In the genomic region with DNA sequence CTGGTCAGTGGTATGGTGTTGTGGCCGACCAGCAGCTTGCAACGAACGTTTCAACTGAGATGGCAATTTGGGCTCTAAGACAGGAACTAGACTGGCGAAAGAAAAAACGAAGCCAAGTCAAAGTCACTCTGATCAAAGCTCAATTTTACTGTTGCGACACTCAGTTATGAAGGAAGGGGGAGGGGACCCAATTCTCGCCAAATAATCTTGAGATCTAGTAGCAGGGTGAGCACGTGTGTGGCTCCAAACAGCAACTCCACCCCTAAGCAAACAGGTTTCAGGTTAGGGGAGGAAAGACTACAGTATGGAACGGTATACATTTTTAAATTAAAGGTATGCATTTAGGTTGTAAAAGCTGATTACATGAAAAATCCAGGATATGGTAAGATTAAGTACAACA, we compare ENCODE assay signal across 22 mouse cellular contexts. TPM values are rescaled to one million over a fixed set of nuclear protein-coding genes. Genes with fewer than 3 reads are reported as not detected.
DNase-seq lines count a peak whose midpoint lies in the region; ATAC-seq and TF ChIP-seq lines count a peak whose summit lies in the region.
"Had no signal": no experiment of that assay in that cellular context is flagged by ENCODE, and none has a peak within 500 bp of the region (broad histone marks: within the 10 kb centered on the region; RNA-seq: fewer than 3 reads in every experiment).

No protein-coding gene starts in this region.

- no peak overlapping the region for H3K4me3 ChIP-seq in kidney, embryonic 15.5 days (replicated peaks)
- no peak overlapping the region for H3K4me3 ChIP-seq in liver, embryonic 11.5 days (ENCODE audit: low read depth, low read length)
- H3K4me3 ChIP-seq in lung, adult 2 months (replicated peaks; ENCODE audit: extremely low read depth, low read depth, low read length), result no peak overlapping the region
- H3K4me3 ChIP-seq: heart, embryonic 13.5 days; hindbrain, embryonic 15.5 days; left cerebral cortex, adult 2 months; myocyte; neural tube, embryonic 15.5 days had no signal

- no peaks in the 10 kb centered on the region for H3K36me3 ChIP-seq in kidney, embryonic 15.5 days
- no peaks in the 10 kb centered on the region for H3K36me3 ChIP-seq in liver, embryonic 11.5 days (ENCODE audit: control insufficient read depth, insufficient read depth, low read length)
- H3K36me3 ChIP-seq: heart, embryonic 13.5 days; hindbrain, embryonic 15.5 days; neural tube, embryonic 15.5 days had no signal

- peak; percentile 4 for DNase-seq in kidney, adult 9 months
- no peak for DNase-seq in liver, embryonic 11.5 days (ENCODE audit: low spot score)
- DNase-seq in lung, adult 2 months, result peak; percentile 11
- DNase-seq in embryo, embryonic 10.5 days (ENCODE audit: low spot score), result no peak
- no peak for DNase-seq in heart, adult 11 months
- no peak for DNase-seq in frontal cortex, postnatal 10 days (ENCODE audit: low spot score in 2 of 2)
- DNase-seq: cerebellum, adult 9-10 months; heart, postnatal 36 days; midbrain, embryonic 14.5 days; thymus, postnatal 25 days had no signal

- TF ChIP-seq POLR2A in lung, adult 2 months (IDR thresholded peaks at IDR 0.05; ENCODE audit: borderline replicate concordance, extremely low read depth, low read depth, low read length), result no peak

- ATAC-seq in kidney, embryonic 15.5 days (replicated peaks; ENCODE audit: low FRiP score), result no peak
- no peak for ATAC-seq in liver, embryonic 11.5 days (replicated peaks; ENCODE audit: low FRiP score)
- ATAC-seq in megakaryocyte progenitor cell, adult 5-6 weeks (replicated peaks; ENCODE audit: poor library complexity), result peak; percentile 21; the same call in 1 of the 2 replicates

- TF ChIP-seq CTCF in lung, adult 2 months (IDR thresholded peaks at IDR 0.05; ENCODE audit: insufficient read depth, low read length), result no peak

- no peak overlapping the region for H3K4me2 ChIP-seq in kidney, embryonic 15.5 days
- H3K4me2 ChIP-seq in liver, embryonic 11.5 days, result peak overlapping the region; percentile 40; the same call in 1 of the 2 replicates
- H3K4me2 ChIP-seq: heart, embryonic 13.5 days; hindbrain, embryonic 15.5 days; neural tube, embryonic 15.5 days had no signal

- no peak overlapping the region for H3K27ac ChIP-seq in kidney, embryonic 15.5 days
- no peak overlapping the region for H3K27ac ChIP-seq in liver, embryonic 11.5 days (ENCODE audit: low read depth, low read length)
- H3K27ac ChIP-seq: heart, embryonic 13.5 days; hindbrain, embryonic 15.5 days; left cerebral cortex, adult 2 months; neural tube, embryonic 15.5 days had no signal

- WGBS in kidney, embryonic 15.5 days, result 64% methylated on average over 9 of the region's 9 CpGs
- WGBS in liver, embryonic 11.5 days, result 57% methylated on average over 9 of the region's 9 CpGs
- 38% methylated on average over 9 of the region's 9 CpGs for WGBS in lung, adult 2 months

- H3K9me3 ChIP-seq in kidney, embryonic 15.5 days (replicated peaks), result no peaks in the 10 kb centered on the region
- H3K9me3 ChIP-seq in liver, embryonic 11.5 days (ENCODE audit: control insufficient read depth, low read length), result no peaks in the 10 kb centered on the region
- H3K9me3 ChIP-seq: heart, embryonic 13.5 days; hindbrain, embryonic 15.5 days; neural tube, embryonic 15.5 days had no signal

- H3K9ac ChIP-seq in kidney, embryonic 15.5 days, result no peak overlapping the region
- no peak overlapping the region for H3K9ac ChIP-seq in liver, embryonic 11.5 days (ENCODE audit: low read depth, low read length)
- H3K9ac ChIP-seq: heart, embryonic 13.5 days; hindbrain, embryonic 15.5 days; neural tube, embryonic 15.5 days had no signal

- H3K4me1 ChIP-seq in kidney, embryonic 15.5 days, result no peaks in the 10 kb centered on the region
- peaks cover 6% of the 10 kb centered on the region for H3K4me1 ChIP-seq in liver, embryonic 11.5 days (replicated peaks; ENCODE audit: control insufficient read depth, insufficient read depth, low read length)
- H3K4me1 ChIP-seq in lung, adult 2 months (ENCODE audit: control insufficient read depth, insufficient read depth, low read length), result no peaks in the 10 kb centered on the region
- H3K4me1 ChIP-seq: heart, embryonic 13.5 days; hindbrain, embryonic 15.5 days; neural tube, embryonic 15.5 days had no signal

- no peaks in the 10 kb centered on the region for H3K27me3 ChIP-seq in kidney, embryonic 15.5 days
- no peaks in the 10 kb centered on the region for H3K27me3 ChIP-seq in liver, embryonic 11.5 days (replicated peaks; ENCODE audit: control insufficient read depth, insufficient read depth, low read length)
- H3K27me3 ChIP-seq: heart, embryonic 13.5 days; hindbrain, embryonic 15.5 days; neural tube, embryonic 15.5 days had no signal

RNA-seq across cellular contexts. Expression of a gene that starts 10.6 kb away (rescaled TPM):
- polyA plus RNA-seq in kidney, embryonic 15.5 days (2015; fragmentation: Nextera tagmentation; extraction: Ambion mirVana), result 1.9 and 3.8 TPM in 2 replicates
- 164 and 181 TPM in 2 replicates for polyA plus RNA-seq in liver, embryonic 11.5 days (2014; fragmentation: Nextera tagmentation; extraction: Ambion mirVana)
- not detected in 2 replicates for polyA plus RNA-seq in lung, adult 2 months (2012; rRNA removed)
- 16.4 and 24.2 TPM in 2 replicates for total RNA-seq in megakaryocyte progenitor cell, adult 5-6 weeks (2015)
- total RNA-seq in megakaryocyte progenitor cell, adult 5-6 weeks (2017), result 5.7 and 7.8 TPM in 2 replicates
- total RNA-seq: left cerebral cortex, adult 2 months had no signal
- polyA plus RNA-seq: cortical plate, adult 2 months; myocyte had no signal

RNA-seq across cellular contexts. Expression of a gene that starts 14.7 kb away (rescaled TPM):
- polyA plus RNA-seq in kidney, embryonic 15.5 days (2015; fragmentation: Nextera tagmentation; extraction: Ambion mirVana), result not detected in 2 replicates
- polyA plus RNA-seq in liver, embryonic 11.5 days (2014; fragmentation: Nextera tagmentation; extraction: Ambion mirVana), result 0.44 TPM in 2 replicates
- not detected in 2 replicates for polyA plus RNA-seq in lung, adult 2 months (2012; rRNA removed)
- total RNA-seq in megakaryocyte progenitor cell, adult 5-6 weeks (2015), result 0.54 TPM in 1 of 2 replicates, not detected in the other
- 0.29 and 0.78 TPM in 2 replicates for total RNA-seq in megakaryocyte progenitor cell, adult 5-6 weeks (2017)
- total RNA-seq: adrenal gland, postnatal 4 days; heart, postnatal 36 days; left cerebral cortex, adult 2 months had no signal
- polyA plus RNA-seq: cortical plate, adult 2 months; forebrain, embryonic 11.5 days; heart, embryonic 13.5 days; kidney, embryonic 14.5 days; limb, embryonic 11.5 days; midbrain, embryonic 14.5 days; myocyte; neural tube, embryonic 15.5 days had no signal

RNA-seq across cellular contexts. Expression of a gene that starts 58.9 kb away (rescaled TPM):
- polyA plus RNA-seq in kidney, embryonic 15.5 days (2015; fragmentation: Nextera tagmentation; extraction: Ambion mirVana), result 1.5 and 1.8 TPM in 2 replicates
- 0.88 and 1.3 TPM in 2 replicates for polyA plus RNA-seq in liver, embryonic 11.5 days (2014; fragmentation: Nextera tagmentation; extraction: Ambion mirVana)
- 3.0 and 4.4 TPM in 2 replicates for polyA plus RNA-seq in lung, adult 2 months (2012; rRNA removed)
- 0.94 and 1.2 TPM in 2 replicates for total RNA-seq in megakaryocyte progenitor cell, adult 5-6 weeks (2015)
- 3.2 and 6.0 TPM in 2 replicates for total RNA-seq in megakaryocyte progenitor cell, adult 5-6 weeks (2017)

Comparison
In these comparisons a context has a peak if more than half of its experiments do, and no peak if none do; other contexts are left out.
1. DNase-seq: peak in kidney, adult 9 months (single experiment) and lung, adult 2 months (single experiment); none in liver, embryonic 11.5 days (single experiment), embryo, embryonic 10.5 days (single experiment), heart, adult 11 months (single experiment) and frontal cortex, postnatal 10 days (0 of 2).
2. RNA of a gene that starts 10.6 kb away (polyA plus RNA-seq): 164 to 181 TPM in liver, embryonic 11.5 days; 1.9 to 3.8 TPM in kidney, embryonic 15.5 days and not detected in lung, adult 2 months; every median in the first group is over 10 times any median in the second.